In the genomic region with DNA sequence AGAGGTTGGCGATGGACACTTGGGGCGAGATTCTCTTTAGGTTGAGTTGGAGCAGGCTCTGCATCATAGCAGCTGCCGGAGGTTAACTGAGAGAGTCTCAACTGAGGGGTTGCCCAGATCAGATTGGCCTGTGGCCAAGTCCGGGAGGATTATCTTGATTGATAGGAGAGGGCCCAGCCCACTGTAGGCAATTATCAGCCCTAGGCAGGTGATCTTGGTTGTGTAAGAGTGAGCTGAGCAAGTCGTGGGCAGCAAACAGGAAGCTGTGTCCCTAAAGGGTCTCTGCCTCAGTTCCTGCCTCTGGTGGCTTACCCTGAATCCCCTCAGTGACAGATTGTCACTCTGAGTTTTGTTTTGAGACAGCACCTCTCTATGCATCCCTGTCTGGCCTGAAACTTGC, we compare ENCODE assay signal across 9 mouse cellular contexts. TPM values are rescaled to one million over a fixed set of nuclear protein-coding genes. Genes with fewer than 3 reads are reported as not detected.
DNase-seq lines count a peak whose midpoint lies in the region; ATAC-seq and TF ChIP-seq lines count a peak whose summit lies in the region.
"Had no signal": no experiment of that assay in that cellular context is flagged by ENCODE, and none has a peak within 500 bp of the region (broad histone marks: within the 10 kb centered on the region; RNA-seq: fewer than 3 reads in every experiment).

No protein-coding gene starts in this region.

- H3K4me1 ChIP-seq in midbrain, embryonic 14.5 days (ENCODE audit: control insufficient read depth, insufficient read depth, low read length): peaks cover 15% of the 10 kb centered on the region
- peaks cover 17% of the 10 kb centered on the region for H3K4me1 ChIP-seq in midbrain, embryonic 10.5 days
- H3K4me1 ChIP-seq in forebrain, postnatal 0 days (ENCODE audit: insufficient read depth): peaks cover 5% of the 10 kb centered on the region; the same call in 1 of the 2 replicates

- WGBS in midbrain, embryonic 14.5 days: 45% methylated on average over 5 of the region's 5 CpGs
- 73% methylated on average over 5 of the region's 5 CpGs for WGBS in midbrain, embryonic 10.5 days
- WGBS in forebrain, postnatal 0 days: 42% methylated on average over 5 of the region's 5 CpGs

- no peak overlapping the region for H3K4me2 ChIP-seq in midbrain, embryonic 14.5 days (ENCODE audit: low read length)
- H3K4me2 ChIP-seq in forebrain, postnatal 0 days (ENCODE audit: low read depth): no peak overlapping the region

- no peaks in the 10 kb centered on the region for H3K9me3 ChIP-seq in midbrain, embryonic 14.5 days (ENCODE audit: control insufficient read depth, low read length)
- no peaks in the 10 kb centered on the region for H3K9me3 ChIP-seq in midbrain, embryonic 10.5 days (replicated peaks)
- no peaks in the 10 kb centered on the region for H3K9me3 ChIP-seq in forebrain, postnatal 0 days (ENCODE audit: low read length)

- no peak for ATAC-seq in midbrain, embryonic 14.5 days (ENCODE audit: low FRiP score, low TSS enrichment)
- ATAC-seq in forebrain, postnatal 0 days: no peak

- no peaks in the 10 kb centered on the region for H3K27me3 ChIP-seq in midbrain, embryonic 14.5 days (ENCODE audit: control insufficient read depth, insufficient read depth, low read length)
- no peaks in the 10 kb centered on the region for H3K27me3 ChIP-seq in midbrain, embryonic 10.5 days (ENCODE audit: low read depth, poor library complexity, severe bottlenecking)
- H3K27me3 ChIP-seq in forebrain, postnatal 0 days (ENCODE audit: insufficient read depth, low read length): no peaks in the 10 kb centered on the region

- H3K36me3 ChIP-seq in midbrain, embryonic 14.5 days (ENCODE audit: control insufficient read depth, insufficient read depth, low read length): peaks cover 34% of the 10 kb centered on the region
- H3K36me3 ChIP-seq in midbrain, embryonic 10.5 days: peaks cover 43% of the 10 kb centered on the region
- peaks cover 29% of the 10 kb centered on the region for H3K36me3 ChIP-seq in forebrain, postnatal 0 days (ENCODE audit: insufficient read depth)

- peak; percentile 17 for DNase-seq in adrenal gland, postnatal 25 days
- DNase-seq in adrenal gland, postnatal 4 days (ENCODE audit: low spot score in 2 of 2): no peak
- DNase-seq in midbrain, embryonic 14.5 days: peak; percentile 63
- no peak for DNase-seq in midbrain, embryonic 10.5 days (ENCODE audit: low spot score)
- DNase-seq in forebrain, postnatal 0 days: peak; percentile 7
- DNase-seq in retina, embryonic 14.5 days (ENCODE audit: low spot score): peak; percentile 26
- DNase-seq in right cerebral cortex, postnatal 25 days: no peak
- DNase-seq in gastrocnemius, postnatal 25 days: no peak
- DNase-seq: spleen, adult 18-20 months had no signal

- H3K27ac ChIP-seq in midbrain, embryonic 14.5 days (replicated peaks; ENCODE audit: low read depth, low read length): 0 out of 2 replicates have a peak overlapping the region, but pooled peaks have one; percentile 26
- H3K27ac ChIP-seq in midbrain, embryonic 10.5 days (replicated peaks): no peak overlapping the region
- no peak overlapping the region for H3K27ac ChIP-seq in forebrain, postnatal 0 days (ENCODE audit: low read depth, low read length)

- no peak overlapping the region for H3K9ac ChIP-seq in midbrain, embryonic 14.5 days (replicated peaks; ENCODE audit: low read length)
- no peak overlapping the region for H3K9ac ChIP-seq in forebrain, postnatal 0 days

- no peak overlapping the region for H3K4me3 ChIP-seq in midbrain, embryonic 14.5 days (replicated peaks; ENCODE audit: low read depth, low read length)
- no peak overlapping the region for H3K4me3 ChIP-seq in midbrain, embryonic 10.5 days
- H3K4me3 ChIP-seq in forebrain, postnatal 0 days (ENCODE audit: low read depth, low read length): no peak overlapping the region

- TF ChIP-seq CTCF in forebrain, postnatal 0 days (IDR thresholded peaks at IDR 0.05; ENCODE audit: low read depth): no peak

RNA-seq across cellular contexts. Expression of gene Srsf12, which starts 33.7 kb away (rescaled TPM):
- 0.94 TPM in 1 of 2 replicates, not detected in the other for total RNA-seq in adrenal gland, postnatal 25 days (2021)
- total RNA-seq in adrenal gland, postnatal 4 days (2021): 1 to 10 TPM; 4.3 to 5.1 TPM
- 54.4 and 63.4 TPM in 2 replicates for polyA plus RNA-seq in midbrain, embryonic 14.5 days (2014; fragmentation: Nextera tagmentation; extraction: Ambion mirVana)
- polyA plus RNA-seq in midbrain, embryonic 10.5 days (2016; fragmentation: Nextera tagmentation; extraction: Ambion mirVana): 4.7 and 6.5 TPM in 2 replicates
- total RNA-seq in forebrain, postnatal 0 days (2014; rRNA removed): 47.0 and 68.4 TPM in 2 replicates
- polyA plus RNA-seq in forebrain, postnatal 0 days (2015; fragmentation: Nextera tagmentation; extraction: Ambion mirVana): 22.1 and 43.3 TPM in 2 replicates
- total RNA-seq in gastrocnemius, postnatal 25 days (2021): not detected

RNA-seq across cellular contexts. Expression of gene Pnrc1, which starts 47.4 kb away (rescaled TPM):
- total RNA-seq in adrenal gland, postnatal 25 days (2021): 166 and 180 TPM in 2 replicates
- 100 to 1,000 TPM; 190 to 204 TPM for total RNA-seq in adrenal gland, postnatal 4 days (2021)
- 73.5 and 83.2 TPM in 2 replicates for polyA plus RNA-seq in midbrain, embryonic 14.5 days (2014; fragmentation: Nextera tagmentation; extraction: Ambion mirVana)
- polyA plus RNA-seq in midbrain, embryonic 10.5 days (2016; fragmentation: Nextera tagmentation; extraction: Ambion mirVana): 70.6 and 74.5 TPM in 2 replicates
- 79.9 and 112 TPM in 2 replicates for total RNA-seq in forebrain, postnatal 0 days (2014; rRNA removed)
- 55.1 and 57.1 TPM in 2 replicates for polyA plus RNA-seq in forebrain, postnatal 0 days (2015; fragmentation: Nextera tagmentation; extraction: Ambion mirVana)
- 100 to 1,000 TPM; 132 to 145 TPM for total RNA-seq in gastrocnemius, postnatal 25 days (2021)

RNA-seq across cellular contexts. Expression of gene Pm20d2, which starts 53.0 kb away (rescaled TPM):
- 43.9 and 82.7 TPM in 2 replicates for total RNA-seq in adrenal gland, postnatal 25 days (2021)
- total RNA-seq in adrenal gland, postnatal 4 days (2021): 10 to 100 TPM; 58.0 to 60.0 TPM
- polyA plus RNA-seq in midbrain, embryonic 14.5 days (2014; fragmentation: Nextera tagmentation; extraction: Ambion mirVana): 1.9 and 2.3 TPM in 2 replicates
- polyA plus RNA-seq in midbrain, embryonic 10.5 days (2016; fragmentation: Nextera tagmentation; extraction: Ambion mirVana): 1.1 TPM in 2 replicates
- 8.0 and 11.3 TPM in 2 replicates for total RNA-seq in forebrain, postnatal 0 days (2014; rRNA removed)
- 2.3 and 3.3 TPM in 2 replicates for polyA plus RNA-seq in forebrain, postnatal 0 days (2015; fragmentation: Nextera tagmentation; extraction: Ambion mirVana)
- 10 to 100 TPM; 36.7 to 39.6 TPM for total RNA-seq in gastrocnemius, postnatal 25 days (2021)

Comparison
In these comparisons a context has a peak if more than half of its experiments do, and no peak if none do; other contexts are left out.
1. DNase-seq: peak in adrenal gland, postnatal 25 days (single experiment), midbrain, embryonic 14.5 days (single experiment), forebrain, postnatal 0 days (single experiment) and retina, embryonic 14.5 days (single experiment); none in adrenal gland, postnatal 4 days (0 of 2), midbrain, embryonic 10.5 days (single experiment), right cerebral cortex, postnatal 25 days (single experiment) and gastrocnemius, postnatal 25 days (single experiment).